Mouse (Mus musculus): ENCODE data around the gene Olfr715. TPM values are rescaled to one million over a fixed set of nuclear protein-coding genes. Genes with fewer than 3 reads are reported as not detected.

Olfr715 gene
- not detected for total RNA-seq (2023)

DNA sequence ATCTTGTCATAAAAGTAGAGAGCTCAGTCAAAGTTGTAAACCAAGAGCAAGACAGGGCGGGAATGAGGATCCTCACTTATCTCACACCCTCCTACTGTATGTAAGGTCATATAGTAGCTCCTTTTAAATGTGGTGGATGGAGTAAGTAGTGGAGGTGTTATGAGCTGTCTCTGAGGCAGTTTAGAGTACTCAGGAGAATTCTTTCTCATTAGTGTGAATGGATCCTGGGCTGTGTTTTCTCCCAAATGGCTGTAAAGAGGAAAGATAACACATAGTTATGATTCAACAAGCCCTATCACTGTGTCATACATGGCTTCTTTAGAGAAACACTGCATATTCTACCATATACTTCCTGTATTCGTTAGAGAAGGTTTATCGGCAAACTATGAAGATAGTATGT lies at the start of gene Olfr715:
Olfr715 (minus strand) TSS at position 101 of the 400 bp plus-strand sequence.

DNA sequence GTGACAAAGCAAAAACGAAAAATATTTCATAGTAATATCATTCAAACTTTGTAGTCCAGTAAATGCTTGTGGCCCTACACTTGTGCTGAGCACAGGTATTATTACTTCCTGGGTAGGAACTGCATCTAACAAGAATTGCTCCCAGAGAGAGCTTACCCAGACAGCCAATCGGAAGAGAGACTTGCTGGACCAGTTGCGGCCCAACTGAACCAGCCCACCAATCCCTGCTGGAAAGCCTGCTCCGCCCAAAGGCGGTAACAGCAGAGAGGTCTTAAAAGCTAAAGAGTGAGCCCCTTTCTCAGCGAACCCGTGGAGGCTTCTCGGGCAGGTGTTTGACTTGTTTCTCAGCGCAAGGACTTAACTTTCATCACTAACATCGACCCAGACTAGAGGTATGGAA lies 35.8 kb upstream of the Olfr715 start, which contains the start of gene Nlrp14:
Nlrp14 (plus strand) TSS at position 301 of the 400 bp plus-strand sequence.

DNA sequence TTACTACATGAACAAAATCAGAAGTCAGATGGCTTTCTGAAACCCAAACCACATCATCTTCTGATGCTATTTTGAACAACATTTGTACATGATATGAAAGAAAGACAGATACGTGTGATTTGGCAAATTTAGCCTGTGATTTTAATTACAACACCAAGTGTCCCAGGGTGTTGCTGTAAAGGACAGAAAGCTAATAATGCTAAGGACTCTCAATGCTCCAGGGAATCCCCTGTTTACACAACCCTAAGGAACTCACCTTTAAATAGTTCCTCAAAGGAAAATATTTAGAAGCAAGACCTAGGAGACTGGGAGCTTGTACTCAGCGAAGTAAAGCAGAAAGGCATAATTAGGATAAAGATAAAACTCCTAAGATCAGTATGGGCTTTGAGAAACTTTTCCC lies 7.1 kb upstream of the Olfr715 start, which contains the start of gene Olfr716:
Olfr716 (plus strand) TSS at position 301 of the 400 bp plus-strand sequence.

DNA sequence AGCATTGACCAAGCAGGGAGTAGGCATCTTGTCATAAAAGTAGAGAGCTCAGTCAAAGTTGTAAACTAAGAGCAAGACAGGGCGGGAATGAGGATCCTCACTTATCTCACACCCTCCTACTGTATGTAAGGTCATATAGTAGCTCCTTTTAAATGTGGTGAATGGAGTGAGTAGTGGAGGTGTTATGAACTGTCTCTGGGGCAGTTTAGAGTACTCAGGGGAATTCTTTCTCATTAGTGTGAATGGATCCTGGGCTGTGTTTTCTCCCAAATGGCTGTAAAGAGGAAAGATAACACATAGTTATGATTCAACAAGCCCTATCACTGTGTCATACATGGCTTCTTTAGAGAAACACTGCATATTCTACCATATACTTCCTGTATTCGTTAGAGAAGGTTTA lies 20.6 kb downstream of the Olfr715 start, which contains the start of gene Olfr715b:
Olfr715b (minus strand) TSS at position 101 of the 400 bp plus-strand sequence.

DNA sequence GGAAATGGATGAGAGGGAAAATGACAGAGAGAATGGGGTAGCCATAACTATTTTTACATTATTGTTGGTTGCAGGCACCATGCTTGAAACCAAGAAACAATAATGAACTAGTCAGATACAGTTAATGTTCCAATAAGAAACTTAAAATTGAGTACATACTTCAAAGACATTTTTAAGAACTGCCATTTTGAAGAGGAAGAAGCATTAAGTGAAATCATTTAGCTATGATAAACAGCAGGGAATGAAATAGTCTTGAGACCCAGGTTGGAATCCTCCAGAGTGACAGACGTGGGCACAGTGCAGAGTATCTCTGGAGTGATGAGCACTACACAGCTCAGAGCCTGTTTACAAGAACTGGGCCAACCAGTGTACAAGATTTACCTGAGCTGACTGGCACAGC lies 38.0 kb downstream of the Olfr715 start, which contains the start of gene Olfr17:
Olfr17 (plus strand) TSS at position 301 of the 400 bp plus-strand sequence.

Other genes starting within 250 kb of the Olfr715 start
- not detected for gene Olfr706, start 242.9 kb downstream of the Olfr715 start, total RNA-seq (2023)
- not detected for gene Olfr707, start 229.8 kb downstream of the Olfr715 start, total RNA-seq (2023)
- gene Olfr1532-ps1, start 223.1 kb downstream of the Olfr715 start, total RNA-seq (2023), result not detected
- gene Olfr709-ps1, start 198.9 kb downstream of the Olfr715 start, total RNA-seq (2023), result under 1 TPM; 0.07 to 0.22 TPM
- gene Olfr710, start 182.8 kb downstream of the Olfr715 start, total RNA-seq (2023), result not detected
- not detected for gene Olfr6, start 167.1 kb downstream of the Olfr715 start, total RNA-seq (2023)
- gene Olfr711, start 155.6 kb downstream of the Olfr715 start, total RNA-seq (2023), result not detected
- gene Olfr2, start 125.0 kb downstream of the Olfr715 start, total RNA-seq (2023), result not detected
- gene Olfr713, start 99.9 kb downstream of the Olfr715 start, total RNA-seq (2023), result not detected
- not detected for gene Olfr714, start 60.1 kb downstream of the Olfr715 start, total RNA-seq (2023)
- gene Olfr17, start 37.9 kb downstream of the Olfr715 start, total RNA-seq (2023), result not detected
- gene Olfr715b, start 20.7 kb downstream of the Olfr715 start, total RNA-seq (2023), result not detected
- not detected for gene Olfr716, start 7.2 kb upstream of the Olfr715 start, total RNA-seq (2023)
- gene Nlrp14, start 35.9 kb upstream of the Olfr715 start, total RNA-seq (2023), result not detected
- not detected for gene Rbmxl2, start 78.4 kb upstream of the Olfr715 start, total RNA-seq (2023)
- not detected for gene Syt9, start 239.6 kb upstream of the Olfr715 start, total RNA-seq (2023)